Mouse (Mus musculus) gastrocnemius, postnatal 25 days (tissue): ENCODE data around the gene F2rl2. TPM values are rescaled to one million over a fixed set of nuclear protein-coding genes. Genes with fewer than 3 reads are reported as not detected.

Experiments used
- DNase-seq: peaks from one replicate; pipeline ENCODE4 v3.0.0; 2022
- long read RNA-seq, 2 experiments: library from polyadenylated mRNA; stranded (forward); transcript quantifications; one replicate each; pipeline ENCODE4 v2.0.0; 2021
- total RNA-seq, 2 experiments: library from RNA; stranded (reverse); gene quantifications; 1 replicate in 1 of 2; 2 replicates in 1 of 2; pipeline ENCODE4 v1.2.3; 2021

F2rl2 gene
- total RNA-seq: not detected
- long read RNA-seq, experiment 1: 0 reads
- long read RNA-seq, experiment 2: 0 reads

DNA sequence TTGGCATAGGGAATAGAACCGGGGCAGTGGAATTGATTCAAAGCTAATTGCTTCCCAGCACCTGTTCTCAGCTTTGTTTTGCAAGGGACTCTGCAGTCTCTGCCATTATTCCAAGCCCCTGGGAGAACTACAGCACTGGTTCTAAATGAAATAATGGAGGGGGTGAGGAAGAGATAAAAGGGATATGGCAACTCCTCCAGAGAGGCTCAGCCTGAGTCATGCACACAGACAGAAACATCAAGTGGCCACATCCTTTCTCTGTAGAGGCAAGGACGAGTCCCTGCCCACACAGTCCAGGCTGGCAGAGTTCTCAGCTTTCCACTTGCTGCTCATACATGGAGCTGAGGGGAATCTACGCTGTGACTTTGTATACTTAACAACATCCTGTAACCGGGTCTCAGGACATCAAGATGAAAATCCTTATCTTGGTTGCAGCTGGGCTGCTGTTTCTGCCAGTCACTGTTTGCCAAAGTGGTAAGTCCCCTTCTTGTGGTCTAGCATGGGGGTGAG is at the start of gene F2rl2:
F2rl2 (plus strand) TSS at position 200 of the 510 bp plus-strand sequence.
- no peak for DNase-seq

DNA sequence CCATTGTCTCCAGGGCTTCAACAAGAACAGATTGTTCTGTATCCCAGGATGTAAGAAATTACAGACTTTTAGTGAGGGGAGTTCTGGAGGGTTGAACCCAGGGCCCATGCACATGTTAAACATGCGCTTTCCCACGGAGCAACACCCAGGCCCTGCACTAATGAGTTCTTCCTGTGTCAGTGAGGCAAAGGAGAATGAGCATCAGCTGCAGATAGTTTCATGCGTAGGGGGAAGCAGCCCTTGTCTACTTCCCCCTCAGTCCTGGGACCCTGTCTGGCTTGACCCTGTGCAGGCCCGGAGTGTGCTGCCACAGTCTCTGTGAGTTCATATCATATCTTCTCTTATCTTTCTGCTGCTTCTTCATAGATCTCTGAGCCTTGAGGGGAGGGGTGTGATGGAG is 49.4 kb upstream of the F2rl2 start:
- no peak for DNase-seq

DNA sequence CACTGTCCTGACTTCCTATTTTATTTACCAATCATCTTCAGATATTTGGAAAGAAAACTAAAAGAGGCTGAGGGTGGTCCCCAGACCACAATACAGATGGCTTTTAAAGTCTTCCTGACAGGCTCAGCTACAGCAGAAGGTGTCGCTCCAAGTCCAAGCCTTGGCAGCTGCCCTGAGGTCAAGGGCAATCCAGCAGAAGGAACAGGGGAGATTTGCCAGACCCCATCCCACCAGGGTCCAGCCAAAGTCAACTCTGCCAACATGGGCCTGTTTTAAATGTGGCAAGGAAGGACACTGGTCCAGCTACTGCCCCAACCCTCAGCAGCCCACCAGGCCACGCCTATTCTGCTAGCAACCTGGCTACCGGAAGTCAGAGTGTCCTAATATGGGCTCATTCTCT is 46.7 kb upstream of the F2rl2 start:
- no peak for DNase-seq

DNA sequence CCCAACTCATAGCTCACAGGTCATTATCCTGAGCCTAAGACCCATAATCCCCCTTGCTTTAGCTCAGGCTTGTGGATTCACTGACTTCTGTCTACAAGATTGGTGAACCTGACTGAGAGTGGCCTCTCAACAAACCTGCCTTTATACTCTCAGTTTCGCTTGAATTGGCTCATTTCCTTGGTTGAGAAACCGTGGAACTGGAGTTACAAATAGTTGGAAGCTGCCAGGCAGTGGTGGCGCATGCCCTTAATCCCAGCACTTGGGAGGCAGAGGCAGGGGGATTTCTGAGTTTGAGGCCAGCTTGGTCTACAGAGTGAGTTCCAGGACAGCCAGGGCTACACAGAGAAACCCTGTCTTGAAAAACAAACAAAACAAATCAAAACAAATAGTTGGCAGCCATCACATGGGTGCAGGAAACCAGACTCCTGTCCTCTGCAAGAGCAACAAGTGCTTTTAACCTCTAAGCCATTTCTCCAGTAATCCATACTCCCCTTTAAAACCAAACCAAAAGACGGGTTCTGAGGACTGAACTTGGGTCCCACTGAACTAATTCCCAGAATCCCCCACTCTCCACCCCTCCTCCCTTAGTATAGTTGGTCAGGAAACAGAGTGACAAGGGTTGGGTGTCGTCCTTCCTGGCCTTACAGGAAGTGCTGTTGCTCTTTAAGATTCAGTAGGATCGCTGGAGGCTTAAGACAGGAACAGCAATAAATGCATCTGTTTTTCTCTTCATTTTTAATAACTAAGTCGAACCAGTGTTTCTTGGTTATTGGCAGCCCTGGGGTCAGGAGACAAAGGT is 44.6 kb upstream of the F2rl2 start:
- DNase-seq: no peak

DNA sequence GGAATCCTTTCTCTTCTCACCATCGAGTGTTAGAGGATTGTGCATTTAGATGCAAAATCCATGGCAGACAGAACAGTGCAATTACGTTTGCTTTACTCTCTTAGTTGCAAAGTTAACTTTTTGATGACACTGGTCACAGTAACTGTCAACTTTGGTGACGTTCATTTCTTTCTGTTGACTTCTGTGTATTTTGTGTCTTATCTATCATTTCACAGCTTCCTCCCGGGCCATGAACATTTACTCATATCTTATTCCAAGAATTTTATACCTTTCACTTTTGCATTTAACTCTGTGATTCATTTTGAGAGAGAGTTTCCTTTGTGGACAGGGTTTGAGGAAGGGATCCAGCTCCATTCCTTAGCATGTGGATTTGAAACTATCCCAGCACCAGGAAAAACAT is 43.0 kb upstream of the F2rl2 start:
- DNase-seq: no peak

DNA sequence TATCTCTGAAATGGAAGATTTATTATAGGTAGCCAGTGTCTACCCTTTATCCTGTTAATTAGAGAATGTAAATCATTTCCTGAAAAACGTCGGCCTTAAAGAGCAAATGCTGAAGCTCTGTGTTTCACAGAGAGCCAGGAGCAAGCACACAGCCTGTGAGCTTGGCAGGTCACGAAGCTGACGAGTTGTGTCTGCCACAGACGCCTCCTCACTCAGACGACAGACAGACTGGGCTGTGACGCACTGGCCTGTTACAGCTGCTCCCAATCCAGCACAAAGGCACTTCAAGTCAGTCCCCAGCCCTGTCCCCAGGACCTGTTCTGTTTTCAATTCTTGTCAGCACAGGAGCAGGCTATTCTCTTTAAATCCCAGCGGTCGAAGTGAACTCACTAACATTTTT is 41.4 kb upstream of the F2rl2 start:
- DNase-seq: no peak

DNA sequence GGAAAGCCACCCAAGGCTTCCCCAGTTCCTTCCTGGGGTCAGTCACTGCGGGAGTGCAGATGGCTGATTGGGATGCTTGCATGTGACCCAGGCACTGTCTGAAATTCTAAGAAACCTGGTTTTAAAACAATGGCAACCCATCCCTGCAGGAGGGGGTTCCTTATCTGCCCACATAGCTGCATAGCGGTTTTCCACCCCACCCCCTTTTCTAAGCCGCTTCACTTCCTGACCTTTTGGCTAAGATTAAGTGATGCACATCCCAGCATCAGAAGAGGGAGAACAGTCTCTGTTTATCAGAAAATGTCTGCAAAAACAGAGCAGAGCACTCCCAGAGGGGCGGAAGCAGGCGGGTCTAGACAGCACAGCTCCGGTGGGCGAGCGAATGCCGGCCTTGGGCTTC is 39.5 kb upstream of the F2rl2 start:
- DNase-seq: no peak

DNA sequence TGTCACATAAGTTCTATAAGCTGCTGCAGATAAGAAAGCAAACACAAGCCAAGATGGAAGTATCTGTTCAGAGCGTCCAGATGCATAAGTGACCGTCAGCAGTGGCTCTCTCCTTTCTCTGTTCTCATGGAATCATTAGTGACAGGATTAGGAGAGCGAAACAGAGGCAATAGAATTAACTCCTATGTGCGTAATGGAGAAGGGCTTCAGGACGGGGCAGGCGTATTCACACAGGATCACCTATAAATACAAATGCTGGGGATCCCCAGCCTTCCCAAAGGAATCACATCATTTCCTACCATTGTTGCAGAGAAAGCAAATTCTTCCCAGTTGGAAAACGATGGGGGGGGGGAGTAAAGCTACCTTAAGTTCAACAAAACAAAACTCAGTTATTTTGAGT is 37.2 kb upstream of the F2rl2 start:
- DNase-seq: no peak

DNA sequence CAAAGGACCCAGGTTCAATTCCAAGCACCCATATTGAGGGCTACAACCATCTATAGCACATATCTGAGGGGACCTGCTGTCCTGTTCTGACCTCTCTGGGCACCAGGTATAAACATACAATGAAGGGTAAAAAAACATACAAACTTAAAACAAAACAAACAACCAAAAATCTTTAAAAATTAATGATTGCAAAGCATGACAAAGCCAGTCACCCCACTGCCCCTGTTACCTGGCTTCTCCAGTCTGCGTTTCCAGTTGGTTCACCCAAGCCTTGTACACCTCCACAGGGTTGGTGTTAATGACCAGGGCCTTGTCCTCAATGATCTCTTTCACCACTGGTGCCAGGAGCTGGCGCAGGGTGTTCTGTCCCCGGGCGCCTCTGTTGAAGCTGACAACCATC is 32.8 kb upstream of the F2rl2 start:
- DNase-seq: no peak

DNA sequence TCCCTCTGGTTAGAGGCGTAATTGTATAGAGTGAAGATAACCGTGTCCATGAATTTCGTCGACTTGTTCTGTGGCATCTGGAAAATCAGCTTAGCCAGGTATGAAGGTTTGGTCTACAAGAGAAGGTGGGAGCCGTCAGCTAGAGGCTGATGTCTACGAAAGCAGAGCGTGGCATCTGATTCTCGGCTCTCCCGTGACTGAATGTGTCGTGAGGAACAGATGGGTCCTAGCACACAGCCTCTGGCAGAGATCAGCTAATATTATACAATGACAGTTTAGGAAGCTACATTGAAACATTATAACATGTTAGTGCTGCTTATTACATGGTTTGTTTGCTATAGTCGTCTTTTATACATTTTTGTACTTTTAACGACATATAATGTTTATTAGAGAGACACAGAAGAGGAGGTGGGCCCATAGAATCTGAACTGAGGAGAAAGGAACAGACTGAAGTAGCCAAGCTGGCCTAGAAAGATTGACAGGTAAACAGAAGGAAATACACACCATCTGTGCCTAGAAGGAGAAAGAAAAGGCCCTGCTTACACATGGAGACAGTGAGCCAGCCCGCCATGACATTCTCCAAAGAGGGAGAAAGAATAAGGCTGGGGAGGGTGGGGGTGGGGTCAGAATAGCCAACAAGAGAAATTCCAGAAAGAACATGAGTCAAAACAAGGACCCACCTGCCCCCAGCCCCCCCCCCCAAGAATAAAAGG is 30.9 kb upstream of the F2rl2 start:
- no peak for DNase-seq

DNA sequence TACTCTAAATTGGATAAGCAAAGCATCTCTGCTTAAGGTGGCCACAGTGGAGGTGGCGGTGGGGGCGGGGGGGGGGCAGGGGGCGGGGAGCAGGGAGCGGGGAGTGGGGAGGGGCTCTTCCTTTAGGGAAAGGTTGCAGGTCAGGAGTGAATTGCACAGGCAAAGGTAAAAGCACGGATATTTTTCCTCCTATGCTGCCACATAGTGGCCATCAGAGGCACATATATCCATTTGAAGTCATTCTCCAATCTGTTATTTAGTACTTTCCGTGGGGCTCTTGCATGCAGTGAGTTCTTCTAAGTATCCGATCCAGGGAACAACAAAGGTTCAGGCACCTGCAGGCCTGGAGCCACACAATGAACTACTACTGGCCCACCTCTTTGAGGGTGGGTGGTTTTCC is 29.4 kb upstream of the F2rl2 start:
- no peak for DNase-seq

DNA sequence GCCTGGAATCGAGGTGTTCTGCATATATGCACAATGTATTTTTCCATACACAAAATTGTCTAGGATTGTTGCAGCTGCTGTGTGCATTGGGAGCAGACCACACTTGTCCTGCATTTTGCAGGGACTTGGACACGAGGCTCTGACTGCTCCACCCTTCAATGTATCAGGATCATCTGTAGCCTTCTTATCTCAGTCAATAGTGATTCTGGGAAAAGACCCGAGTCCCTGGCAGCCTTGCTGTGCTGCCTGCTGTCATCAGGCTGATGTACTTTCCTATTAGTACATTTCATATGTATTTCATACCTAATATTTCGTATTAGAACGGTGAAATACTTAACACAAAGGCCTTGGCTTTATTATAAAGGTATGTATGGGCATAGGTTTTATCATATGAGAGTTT is 26.1 kb upstream of the F2rl2 start:
- no peak for DNase-seq

DNA sequence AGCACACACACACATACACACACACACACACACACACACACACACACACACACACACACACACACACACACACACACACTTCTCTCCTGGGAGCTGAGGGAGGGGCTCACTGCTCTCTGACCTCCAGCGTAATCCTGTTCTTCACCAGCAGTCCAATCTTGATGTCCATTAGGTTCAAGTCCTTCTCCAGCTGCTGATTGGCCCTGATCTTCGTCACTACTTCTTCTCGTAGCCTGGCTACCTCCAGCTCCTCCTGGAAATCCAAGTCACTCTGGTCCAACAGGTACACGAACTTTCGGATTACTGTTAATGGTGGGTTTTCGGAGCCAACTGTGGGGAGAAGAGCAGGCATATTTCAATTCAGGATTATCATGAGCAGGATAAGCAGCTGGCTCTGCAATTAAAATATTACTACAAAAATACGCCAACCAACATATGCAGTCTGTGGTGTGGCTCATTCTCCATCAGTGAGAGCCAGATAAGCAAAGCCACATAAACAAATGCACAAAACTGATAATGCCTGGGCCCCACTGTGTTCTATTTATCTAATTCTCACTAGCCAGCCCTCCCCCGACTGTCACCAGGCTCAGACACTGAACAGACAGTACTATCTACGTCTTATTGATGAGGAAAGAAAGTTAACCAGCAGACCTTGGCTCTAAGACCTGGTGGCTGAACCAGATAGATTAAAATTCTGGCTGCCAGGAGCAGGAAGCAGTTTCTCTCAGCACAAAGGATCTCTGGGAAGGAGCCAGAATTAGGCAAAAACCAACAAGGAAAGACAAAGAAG is 25.4 kb upstream of the F2rl2 start:
- DNase-seq: no peak

DNA sequence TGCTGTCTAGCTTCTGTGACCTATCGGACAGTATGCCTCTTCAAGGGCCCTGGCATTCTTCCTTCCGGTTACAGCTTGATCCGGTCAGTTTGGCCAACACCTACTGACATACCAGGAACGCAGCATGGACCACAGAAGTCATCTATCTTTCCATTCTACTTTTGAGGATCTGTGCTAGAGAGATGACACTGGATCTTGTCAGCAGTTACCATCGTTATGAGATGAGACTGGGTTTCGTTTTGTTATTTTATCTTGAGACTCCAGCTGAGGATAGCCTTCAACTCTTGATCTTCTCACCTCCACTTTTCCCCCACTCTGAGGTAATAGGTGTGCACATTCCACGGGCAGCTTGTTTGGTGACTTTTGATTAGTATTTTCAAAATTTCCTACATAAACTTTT is 24.3 kb upstream of the F2rl2 start:
- no peak for DNase-seq

DNA sequence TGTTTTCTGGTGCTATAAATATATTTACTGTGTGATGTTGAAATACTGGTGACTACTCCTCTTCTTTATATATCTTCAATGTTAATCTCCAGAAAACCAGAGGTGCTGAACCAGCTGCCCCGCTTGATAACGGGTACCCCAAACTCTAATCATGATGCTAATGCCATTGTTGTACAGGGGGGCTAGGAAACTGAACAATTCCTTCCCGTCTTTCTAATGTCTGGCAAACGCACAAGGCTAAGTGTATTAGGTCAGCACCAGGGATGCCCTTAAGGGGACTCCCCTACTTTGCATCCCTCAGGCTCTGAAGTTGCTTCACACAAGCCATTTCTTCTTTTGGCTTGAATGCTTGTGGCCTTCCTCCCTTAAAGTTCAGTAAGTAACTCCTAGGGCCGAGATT is 17.6 kb upstream of the F2rl2 start:
- no peak for DNase-seq

DNA sequence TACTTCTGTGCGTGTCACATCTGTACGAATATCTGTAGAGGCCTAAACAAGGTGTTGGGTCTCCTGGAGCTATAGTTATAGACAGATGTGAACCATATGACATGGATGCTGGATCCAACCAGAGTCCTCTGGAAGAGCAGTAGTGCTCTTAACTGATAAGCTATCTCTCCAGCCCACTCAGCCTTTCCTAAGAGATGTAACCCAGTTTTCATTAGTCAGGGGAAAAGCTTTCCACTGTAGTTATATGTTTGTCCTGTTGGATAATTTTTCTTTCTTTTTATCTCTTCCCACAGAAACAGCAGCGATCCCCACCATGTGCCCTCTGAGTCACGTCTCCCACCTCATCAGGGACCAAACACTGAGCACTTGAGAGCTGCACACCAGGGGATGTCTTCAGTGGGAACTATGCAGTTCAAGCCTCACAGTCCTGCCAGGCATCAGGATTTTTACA is 17.1 kb upstream of the F2rl2 start:
- no peak for DNase-seq

DNA sequence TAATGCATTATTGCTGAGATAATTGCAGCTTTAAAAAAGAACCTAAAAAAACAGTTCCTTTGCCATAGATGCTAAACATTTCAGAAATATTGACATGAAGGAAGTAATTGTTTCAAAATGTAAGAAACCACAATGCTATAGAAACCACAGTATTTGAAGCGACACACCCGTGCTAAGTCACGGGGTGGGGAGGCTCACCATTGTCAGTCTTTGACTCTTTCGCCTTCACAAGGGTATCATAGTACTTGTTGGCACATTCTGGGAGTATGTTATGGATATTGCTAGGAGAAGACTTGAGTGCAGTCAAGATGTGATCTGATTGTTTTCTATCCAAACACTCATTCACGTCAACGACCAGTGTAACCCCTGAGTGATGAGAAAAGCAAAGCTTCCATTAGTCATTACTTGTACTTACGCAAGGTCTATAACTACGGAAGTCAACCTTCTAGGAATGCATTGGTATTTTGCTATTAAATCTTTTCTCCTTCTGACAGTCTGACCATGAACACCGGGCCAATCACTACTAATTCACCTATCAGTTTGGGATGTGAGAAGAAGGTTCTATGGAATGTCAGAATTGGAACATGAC is 11.9 kb upstream of the F2rl2 start:
- no peak for DNase-seq

DNA sequence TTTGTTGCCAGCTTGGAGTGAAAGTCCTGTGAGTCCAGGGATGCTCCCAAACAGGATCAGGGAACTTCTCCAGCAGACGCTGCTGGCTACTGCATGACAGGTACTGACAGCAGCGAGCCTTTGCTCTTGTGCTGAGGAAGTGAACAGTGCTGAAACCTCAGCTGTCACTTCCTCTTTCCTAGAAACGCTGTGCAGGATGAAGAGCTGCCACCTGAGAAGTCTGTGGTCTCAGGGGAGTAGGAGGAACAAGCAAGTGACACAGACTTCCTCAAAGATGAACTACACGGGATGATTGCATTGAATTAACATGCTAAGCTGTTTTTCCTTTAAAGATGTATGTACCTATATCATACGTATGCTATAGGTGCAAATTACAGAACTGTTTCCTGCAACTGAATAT is 10.9 kb upstream of the F2rl2 start:
- DNase-seq: no peak

DNA sequence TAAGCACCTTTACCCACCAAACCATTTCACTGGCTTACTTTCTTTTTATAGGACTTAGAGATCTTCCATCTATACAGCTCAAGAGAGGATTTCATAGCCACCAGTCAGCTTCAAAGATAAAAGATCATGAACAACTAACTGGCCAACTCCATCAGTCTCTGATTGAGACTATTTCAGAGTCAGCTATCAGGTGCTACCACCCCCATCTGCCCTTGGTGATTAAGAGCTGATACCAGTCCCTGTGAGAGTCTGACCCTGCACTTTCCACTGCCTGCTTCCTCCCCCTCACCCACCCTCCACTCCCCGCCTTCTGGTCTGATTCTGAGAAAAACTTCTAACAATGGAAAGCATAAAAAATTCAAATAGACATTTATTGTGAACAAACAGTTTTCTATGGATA is 8.1 kb upstream of the F2rl2 start:
- no peak for DNase-seq

DNA sequence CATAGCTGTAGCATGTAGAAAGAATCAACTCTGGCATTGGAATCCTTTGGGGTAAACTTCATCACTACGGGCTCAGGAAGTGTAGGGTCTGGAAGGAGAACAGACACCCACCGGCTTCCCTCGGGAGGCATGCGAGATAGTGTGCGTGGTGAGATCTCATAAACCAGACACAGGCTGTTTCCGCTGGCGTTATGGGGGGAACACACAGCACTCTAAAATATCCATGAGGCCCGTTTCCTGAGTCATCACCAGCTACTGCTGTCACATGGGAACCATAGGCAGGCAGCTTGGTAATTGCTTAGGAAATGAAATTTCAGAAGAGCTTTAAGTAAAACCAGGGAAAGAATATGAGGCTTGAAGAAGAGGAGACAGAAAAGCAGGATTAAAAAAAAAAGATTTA is 4.5 kb upstream of the F2rl2 start:
- DNase-seq: no peak

DNA sequence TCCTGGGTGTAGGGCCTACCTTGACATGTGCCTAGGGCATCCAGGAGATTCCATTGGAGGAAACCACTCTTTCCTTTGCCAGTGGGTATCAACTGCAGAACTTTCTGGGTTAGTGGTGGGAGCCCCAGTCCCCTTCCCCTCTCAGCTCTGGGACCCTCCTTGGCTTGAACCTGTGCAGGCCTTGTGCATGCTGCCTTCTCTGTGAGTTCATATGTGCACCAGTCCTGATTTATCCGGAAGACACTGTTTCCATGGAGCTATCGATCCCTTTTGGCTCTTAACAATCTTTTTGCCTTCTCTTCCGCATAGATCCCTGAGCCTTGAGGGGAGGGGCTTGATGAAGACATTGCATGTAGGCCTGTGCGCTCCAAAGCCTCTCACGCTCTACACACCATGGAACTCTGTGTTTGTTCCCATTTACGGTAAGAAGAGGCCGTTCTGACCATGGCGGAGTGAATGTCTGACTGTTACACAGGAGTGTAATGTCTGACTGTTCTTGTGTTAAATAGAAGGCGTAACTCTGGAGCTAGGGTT is 466 bp upstream of the F2rl2 start:
- no peak for DNase-seq

DNA sequence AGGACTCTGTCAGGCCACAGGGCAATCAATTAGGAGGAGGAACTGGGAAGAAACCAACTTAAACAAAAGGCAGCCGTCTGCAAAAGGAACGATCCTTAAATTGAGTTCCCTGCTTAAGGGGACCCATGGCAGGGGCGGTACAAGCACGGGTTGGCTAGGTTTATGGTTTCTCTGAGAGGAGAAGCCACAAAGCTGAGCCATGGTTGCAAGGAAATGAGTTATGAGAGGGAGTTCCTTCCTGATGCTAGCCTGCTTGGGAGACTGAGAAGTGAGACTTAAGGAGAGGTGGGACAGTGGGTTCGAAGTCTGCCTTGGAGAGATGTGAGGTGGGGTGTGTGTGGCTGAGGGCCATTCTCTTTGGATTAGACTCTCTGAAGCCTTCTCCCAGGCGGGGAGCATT is 1.2 kb downstream of the F2rl2 start:
- no peak for DNase-seq
